Mouse (Mus musculus) gonadal fat pad, adult 2 months (tissue): Measurements from ENCODE around the gene Krt18. TPM values are rescaled to one million over a fixed set of nuclear protein-coding genes. Genes with fewer than 3 reads are reported as not detected.

ENCODE experiments used
- DNase-seq: peaks from one replicate; pipeline ENCODE4 v3.0.0-alpha.2; 2012; ENCODE audit warnings: low read depth
- polyA plus RNA-seq: library from polyadenylated mRNA; depleted of rRNA; stranded (reverse); fragments of >200 nt; gene quantifications from 2 replicates; pipeline ENCODE4 v1.2.3, GENCODE M21; 2012

Krt18 gene
- polyA plus RNA-seq, 1 experiment = 184 TPM

DNA sequence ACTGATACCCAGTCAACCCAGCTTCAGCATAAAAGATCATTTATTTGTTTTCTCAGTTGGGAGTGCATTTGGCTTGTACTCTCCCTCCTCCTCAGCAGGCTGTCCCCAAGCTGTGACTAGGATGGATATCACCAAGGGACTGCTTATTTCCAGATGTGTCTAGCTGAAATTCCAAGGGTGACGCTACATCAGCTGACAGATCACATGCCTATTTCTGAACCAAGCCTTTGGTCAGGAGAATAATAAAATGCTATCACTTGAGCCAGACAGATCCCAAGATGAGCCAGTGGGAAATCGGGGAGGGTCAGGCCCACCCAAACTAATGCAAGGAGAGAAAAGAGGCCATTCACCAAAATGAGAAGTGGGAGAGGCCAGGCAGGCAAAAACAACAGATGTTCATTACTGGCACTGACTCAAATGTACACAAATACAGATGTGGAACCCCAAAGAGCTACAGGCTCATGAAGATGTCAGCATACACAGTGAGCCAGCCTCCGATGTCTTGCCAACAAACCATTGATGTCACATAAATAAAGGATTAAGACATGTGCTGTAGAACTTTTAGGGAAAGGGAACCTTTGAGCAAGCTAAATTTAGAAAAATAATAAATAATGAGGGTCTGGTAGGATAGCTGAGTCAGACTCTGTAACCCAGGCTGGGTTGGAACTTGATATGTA, 17.3 kb upstream of the Krt18 start:
- DNase-seq = no peak

GRCm38 (mm10) chr15:102012260-102012765, 15.7 kb upstream of the Krt18 start:
- no peak for DNase-seq

DNA sequence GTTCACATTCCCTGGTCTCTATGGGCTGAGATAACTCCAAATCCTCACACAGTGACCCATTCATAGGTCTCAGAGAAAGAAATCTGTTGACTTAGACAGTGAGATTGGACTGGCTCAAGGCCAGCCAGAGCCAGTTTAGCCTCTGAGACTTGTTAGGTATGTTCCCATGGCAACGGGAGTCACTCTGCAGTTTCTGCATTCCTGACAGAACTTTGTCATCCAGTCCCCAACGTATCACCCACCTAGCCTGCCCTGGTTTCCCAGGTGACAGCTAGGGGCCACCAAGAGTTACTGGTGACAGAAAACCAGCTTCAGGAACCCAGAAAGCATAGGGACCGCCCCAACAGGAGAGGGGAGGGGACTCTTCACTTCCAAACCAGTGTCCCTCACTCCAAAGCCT, 14.3 kb upstream of the Krt18 start:
- DNase-seq = no peak

GRCm38 (mm10) chr15:102014848-102015247, 13.1 kb upstream of the Krt18 start:
- DNase-seq = no peak

DNA sequence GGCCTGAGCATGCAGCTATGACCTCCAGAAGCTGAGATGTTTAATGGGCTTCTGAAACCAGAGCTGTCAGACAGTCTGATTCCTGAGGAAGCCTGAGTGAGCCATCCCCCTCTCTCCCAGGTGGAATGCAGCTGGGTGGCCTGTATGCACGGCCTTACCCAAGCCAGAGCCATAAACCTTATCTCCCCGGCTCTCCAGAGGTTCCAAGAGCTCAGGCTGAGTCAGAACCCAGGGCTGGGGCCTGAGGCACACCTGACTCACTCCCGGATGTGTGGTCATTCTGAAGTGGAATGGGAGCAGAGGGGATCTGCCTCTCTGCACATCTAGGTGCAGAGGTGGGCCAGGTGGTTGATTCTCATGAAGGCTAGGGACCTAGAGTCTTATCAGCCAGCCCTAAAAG, 11.9 kb upstream of the Krt18 start:
- no peak for DNase-seq

DNA sequence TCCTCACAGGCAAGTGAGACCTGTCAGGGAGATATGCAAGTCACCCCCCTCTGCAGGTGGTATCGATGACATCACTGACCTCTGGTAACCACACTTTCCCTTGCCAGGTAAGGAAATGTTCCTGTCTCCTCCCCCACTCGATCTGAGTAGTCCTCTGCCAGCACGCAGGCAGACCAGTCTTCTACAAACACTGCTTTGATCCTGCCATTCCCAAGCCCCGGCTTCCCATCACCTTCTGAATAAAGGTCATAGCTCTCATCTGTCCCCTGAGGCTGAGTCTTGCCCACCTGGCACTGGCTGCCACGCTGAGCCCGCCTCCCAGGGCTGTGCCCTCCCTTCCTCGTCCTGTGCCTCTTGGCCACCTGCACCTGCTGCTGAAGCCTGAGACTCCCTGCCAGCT, 11.2 kb upstream of the Krt18 start:
- DNase-seq = no peak

DNA sequence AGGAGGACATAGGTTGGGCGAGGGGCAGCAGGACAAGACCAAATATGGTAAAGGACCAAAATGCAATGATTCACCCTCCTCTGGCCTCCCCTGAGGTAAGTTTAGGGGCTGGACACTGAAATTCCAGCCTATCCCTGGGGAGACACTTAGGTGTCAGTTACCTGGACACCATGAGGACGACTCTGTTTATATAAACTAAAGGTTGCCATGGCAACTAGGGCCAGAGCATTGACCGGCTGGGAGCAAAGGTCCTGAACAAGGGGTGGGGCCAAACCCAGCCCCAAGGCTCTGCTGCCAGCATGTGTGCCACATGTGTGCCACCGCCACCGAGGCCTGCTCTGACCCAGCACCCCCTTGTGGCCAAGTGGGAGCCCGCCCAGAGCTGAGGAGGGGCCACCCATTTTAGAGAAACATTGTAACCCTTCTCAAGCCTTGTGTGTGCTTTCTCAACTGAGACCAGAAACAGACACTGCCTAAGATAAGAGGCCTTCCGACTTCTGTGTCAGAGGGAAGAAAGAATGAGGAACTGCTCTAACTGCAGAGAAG, 10.0 kb upstream of the Krt18 start:
- DNase-seq = no peak

DNA sequence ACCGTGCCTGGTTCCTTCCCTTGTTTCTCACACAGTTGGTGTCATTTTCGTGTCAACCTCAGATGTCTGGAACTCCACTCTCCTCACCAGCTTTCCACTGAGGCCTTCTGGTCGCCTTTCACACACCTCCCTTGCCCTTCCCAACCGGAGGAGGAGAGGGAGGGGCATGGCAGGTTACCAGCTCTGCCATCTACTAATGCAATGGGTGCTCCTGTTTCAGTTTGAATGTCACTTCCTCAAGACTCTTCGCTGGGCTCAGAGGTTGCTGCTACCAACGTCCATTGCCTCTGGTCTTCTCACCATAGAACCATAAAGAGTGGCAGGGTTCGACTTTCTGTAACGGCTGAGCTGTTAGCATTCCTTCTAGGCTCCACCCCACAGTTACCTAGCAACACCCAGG, 5.5 kb upstream of the Krt18 start:
- DNase-seq = no peak

- DNase-seq = no peak
Measured at GRCm38 (mm10) chr15:102023888-102024287, 4.1 kb upstream of the Krt18 start.

DNA sequence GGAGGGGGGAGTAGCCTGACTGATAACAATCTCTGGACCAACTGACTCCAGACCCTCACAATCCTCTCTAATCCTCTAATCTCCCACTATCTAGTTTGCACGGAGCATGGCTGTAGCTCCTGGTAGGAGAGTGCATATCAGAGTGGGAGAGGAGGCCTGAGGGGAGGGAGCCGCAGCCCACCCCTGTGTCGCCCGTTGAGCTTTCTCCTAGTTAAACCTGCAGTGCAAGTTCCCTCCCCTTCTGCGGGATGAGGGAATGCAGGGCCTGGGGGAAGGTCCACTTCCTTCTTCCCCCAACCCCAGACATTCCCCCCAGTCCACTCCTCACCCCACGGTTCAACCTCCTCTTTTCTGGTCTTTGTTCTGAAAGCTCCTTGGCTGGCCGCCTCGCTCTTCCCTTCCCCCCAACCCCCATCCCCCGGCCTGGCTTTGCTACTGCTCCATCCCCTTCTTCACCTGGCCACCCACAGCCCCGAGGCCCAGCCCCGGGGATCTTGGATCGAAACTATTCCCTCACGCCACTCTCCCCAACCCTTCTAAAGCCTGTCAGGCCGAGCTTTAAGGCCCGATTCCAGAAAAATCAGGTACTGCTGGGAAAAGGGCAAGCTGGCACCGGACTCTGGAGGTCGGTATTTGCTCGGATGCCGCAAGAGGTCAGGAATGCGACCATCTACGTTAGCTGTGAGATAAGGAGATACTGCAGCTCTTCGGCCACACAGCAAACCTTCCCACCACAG, 2.7 kb upstream of the Krt18 start:
- DNase-seq = no peak

- DNase-seq = no peak
Measured at GRCm38 (mm10) chr15:102026430-102026829, 1.6 kb upstream of the Krt18 start.

GRCm38 (mm10) chr15:102034121-102035053, 6.4 kb downstream of the Krt18 start:
- DNase-seq = no peak

DNA sequence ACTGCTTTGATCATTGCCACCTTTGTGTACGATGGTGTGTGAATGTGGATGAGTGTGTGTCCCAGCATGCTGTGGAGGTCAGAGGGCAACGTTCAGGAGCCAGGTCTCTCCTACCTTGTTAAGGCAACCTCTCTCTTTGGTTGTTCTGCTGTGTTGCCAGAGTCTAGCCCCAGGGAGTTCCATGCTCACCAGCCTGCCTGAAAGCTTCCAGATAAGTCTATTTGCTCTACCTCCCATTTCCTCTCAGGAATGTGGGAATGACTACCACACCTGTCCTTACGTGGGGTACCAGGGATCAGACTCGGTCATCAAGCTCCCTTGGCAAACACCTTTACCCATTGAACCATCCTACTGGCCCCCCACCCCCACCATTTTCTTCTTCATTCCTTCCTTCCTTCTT, 12.3 kb downstream of the Krt18 start:
- DNase-seq = no peak

DNA sequence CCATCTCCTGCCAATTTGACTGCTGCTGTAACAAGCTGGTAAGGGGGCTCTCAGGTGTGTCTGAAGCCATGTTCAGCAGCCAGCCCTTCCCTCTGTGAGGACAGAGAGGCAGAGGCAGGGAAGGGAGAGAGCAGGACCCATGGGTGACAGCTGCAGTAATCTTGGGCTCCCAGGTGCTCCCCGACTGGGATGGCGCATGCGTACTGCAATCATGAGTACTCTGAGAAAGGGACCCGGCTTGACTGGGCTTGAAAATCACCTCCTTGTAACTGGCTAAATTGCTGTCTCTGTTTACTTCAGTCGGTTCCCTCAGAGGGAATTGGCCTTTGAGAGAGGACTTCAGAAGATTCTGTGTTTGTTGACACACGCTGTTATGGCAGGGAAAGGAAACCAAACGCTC, 14.0 kb downstream of the Krt18 start:
- DNase-seq = no peak

DNA sequence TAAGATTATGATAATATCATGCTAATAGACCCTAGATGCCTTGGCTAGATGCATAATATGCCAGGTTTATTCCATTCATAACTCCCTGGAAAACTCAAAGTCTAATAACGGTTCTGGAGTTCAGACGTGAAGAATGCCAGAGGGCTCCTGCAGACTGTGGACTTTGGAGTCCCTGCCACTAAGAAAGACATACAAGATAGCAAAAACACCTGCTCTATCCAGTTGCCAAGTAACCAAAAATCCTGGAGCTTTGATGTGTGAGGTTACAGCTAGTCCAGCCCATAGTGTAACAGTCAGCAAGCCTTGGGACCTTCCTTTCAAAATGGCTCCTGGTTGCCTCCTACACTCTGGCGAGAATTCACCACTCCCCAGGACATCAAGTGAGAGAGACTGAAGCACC, 16.8 kb downstream of the Krt18 start:
- no peak for DNase-seq

DNA sequence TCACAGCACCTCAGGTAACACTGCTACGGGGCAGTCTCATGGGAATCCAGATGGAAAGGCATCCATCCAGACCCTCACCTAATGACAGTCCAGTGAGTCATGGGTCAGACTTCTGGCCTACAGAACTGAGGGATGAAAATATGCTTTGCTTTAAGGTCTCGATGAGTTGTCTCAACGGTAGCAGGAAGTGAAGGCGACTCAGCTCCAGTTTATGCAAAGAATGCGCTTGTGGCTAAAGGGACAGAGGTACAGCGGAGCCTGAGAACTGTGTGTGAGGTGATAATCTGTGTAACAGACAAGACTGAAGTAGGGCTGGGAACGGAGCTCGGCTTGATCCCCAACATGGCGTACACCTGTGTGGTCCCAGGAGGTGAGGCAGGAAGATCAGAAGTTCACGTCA, 17.7 kb downstream of the Krt18 start:
- DNase-seq = no peak

GRCm38 (mm10) chr15:102048006-102048405, 20.0 kb downstream of the Krt18 start:
- peak; percentile 20 for DNase-seq

- DNase-seq = no peak
Measured at GRCm38 (mm10) chr15:102049871-102050270, 21.9 kb downstream of the Krt18 start.

DNA sequence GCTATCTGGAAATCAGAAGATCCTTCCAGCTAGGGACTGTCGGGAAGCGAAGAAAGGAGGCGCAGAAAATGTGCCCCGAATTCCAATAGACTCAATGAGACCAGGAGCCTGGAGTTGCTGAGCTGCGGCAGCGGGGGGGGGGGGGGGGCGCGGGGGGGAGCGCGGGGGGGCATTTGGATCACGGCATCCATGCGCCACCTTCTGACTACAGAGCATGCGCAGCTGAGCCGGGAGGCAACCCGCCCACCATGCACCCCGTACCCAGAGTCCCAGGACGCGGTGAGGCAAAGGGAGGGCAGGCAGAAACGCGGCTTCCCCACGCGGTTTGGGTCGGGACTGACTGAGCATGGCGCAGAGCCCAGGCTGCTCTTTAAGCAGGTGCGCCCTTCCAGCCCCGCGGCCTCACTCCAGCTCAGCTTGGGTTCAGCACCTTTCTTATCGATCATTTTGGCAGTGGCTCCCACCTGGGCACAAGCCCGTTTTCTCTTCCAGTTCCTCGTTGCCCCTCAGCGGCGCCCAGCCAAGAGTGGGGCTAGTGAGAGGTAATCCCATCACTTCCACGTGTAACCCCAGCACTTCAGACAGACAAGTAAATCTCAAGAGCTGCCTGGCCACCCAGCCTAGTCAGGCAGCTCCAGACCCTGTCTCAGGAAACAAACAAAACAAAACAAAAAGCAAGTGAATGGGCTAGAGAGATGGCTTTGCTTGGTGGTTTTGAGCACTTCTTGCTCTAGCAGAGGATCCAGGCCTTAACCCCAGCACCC, 24.1 kb downstream of the Krt18 start:
- DNase-seq = no peak

DNA sequence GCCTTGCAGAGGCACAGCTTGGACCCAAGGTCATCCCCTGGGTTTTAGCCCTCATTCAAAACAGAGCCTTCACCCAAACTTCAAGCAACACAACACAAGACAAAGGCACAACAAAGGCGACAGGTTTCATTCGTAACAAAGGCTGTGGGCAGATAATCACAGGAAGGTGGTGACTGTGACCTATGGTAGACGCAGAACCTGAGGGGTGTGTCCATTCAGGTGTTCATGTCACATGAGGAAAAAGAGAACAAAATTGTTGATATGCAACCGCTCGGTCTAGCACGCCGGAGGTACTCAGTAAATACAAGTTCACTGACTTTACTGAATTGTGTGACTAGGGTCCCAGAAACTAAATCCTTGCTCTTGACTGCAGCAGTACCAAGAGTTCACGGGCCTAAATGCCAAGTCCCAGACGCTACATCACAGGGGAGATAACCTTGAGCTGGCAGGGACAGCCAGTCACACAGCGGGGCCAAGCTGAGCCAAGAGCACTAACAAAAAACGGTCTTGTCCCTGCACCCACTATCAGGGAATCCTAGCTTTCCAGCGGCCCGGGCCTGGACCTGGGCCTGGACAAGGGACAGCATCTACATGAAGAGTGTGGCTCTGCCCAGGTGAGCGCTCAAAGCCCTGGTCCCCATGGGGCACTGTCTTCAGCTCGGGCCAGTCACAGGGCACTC, 28.7 kb downstream of the Krt18 start:
- no peak for DNase-seq
